ENCODE assay signal across 33 mouse cellular contexts in the genomic region with DNA sequence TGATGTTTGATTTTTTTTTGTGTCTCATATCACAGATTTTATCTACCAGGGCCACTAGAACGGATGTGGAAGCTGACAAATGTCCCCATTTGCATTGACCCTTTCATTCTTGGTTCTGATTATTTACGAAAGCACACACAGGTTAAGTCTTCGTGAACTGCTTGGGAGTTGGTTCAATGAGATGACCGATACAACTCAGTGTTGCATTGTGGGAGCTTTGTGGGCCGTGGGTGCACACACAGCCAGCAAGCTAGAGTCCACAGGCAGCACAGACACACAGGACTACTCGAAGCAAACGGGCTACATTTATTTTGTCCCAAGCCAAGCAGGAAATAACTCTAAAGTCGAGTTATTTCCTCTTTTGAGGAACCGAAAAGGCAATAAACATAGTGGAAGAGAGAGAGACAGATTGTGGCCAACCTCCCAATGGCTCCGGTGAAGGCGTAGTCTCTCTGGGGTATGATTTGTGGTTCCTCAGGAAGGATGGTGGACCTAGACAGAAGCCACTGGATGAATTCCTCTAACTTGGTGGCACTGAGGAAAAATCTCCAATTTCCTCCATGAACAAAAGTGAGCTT. TPM values are rescaled to one million over a fixed set of nuclear protein-coding genes. Genes with fewer than 3 reads are reported as not detected.
A peak's percentile ranks its signal among the peaks of the same experiment; 100 is the strongest.
DNase-seq lines count a peak whose midpoint lies in the region; ATAC-seq and TF ChIP-seq lines count a peak whose summit lies in the region.
"Had no signal": no experiment of that assay in that cellular context is flagged by ENCODE, and none has a peak within 500 bp of the region (broad histone marks: within the 10 kb centered on the region; RNA-seq: fewer than 3 reads in every experiment).

No protein-coding gene starts in this region.

- no peak overlapping the region for H3K27ac ChIP-seq in kidney, embryonic 16.5 days (ENCODE audit: low read length)
- H3K27ac ChIP-seq in bone marrow macrophage, adult 2 months (ENCODE audit: insufficient read depth, low read depth, low read length), result peak overlapping the region; percentile 92
- H3K27ac ChIP-seq: embryonic facial prominence, embryonic 15.5 days; heart, adult 2 months; heart, embryonic 15.5 days; hindbrain, embryonic 14.5 days; left cerebral cortex, adult 2 months had no signal

- H3K9ac ChIP-seq in kidney, embryonic 16.5 days (replicated peaks; ENCODE audit: low read length), result no peak overlapping the region
- H3K9ac ChIP-seq: embryonic facial prominence, embryonic 15.5 days; heart, embryonic 15.5 days; hindbrain, embryonic 14.5 days had no signal

- H3K9me3 ChIP-seq in kidney, embryonic 16.5 days (ENCODE audit: low read length), result no peaks in the 10 kb centered on the region
- H3K9me3 ChIP-seq: embryonic facial prominence, embryonic 15.5 days; heart, embryonic 15.5 days had no signal

- no peaks in the 10 kb centered on the region for H3K4me1 ChIP-seq in kidney, embryonic 16.5 days (ENCODE audit: insufficient read depth, low read length)
- peaks cover 44% of the 10 kb centered on the region for H3K4me1 ChIP-seq in bone marrow macrophage, adult 2 months (ENCODE audit: control insufficient read depth, insufficient read depth, low read length)
- H3K4me1 ChIP-seq: embryonic facial prominence, embryonic 15.5 days; heart, embryonic 15.5 days had no signal

- TF ChIP-seq CTCF in bone marrow macrophage, adult 2 months (IDR thresholded peaks at IDR 0.05; ENCODE audit: low read depth, low read length), result no peak

- no peak for ATAC-seq in kidney, embryonic 16.5 days (ENCODE audit: low FRiP score, low TSS enrichment)
- peak; percentile 70 to 75 for ATAC-seq in hematopoietic stem cell, adult 5-6 weeks (replicated peaks in 1 of 2; ENCODE audit: insufficient read depth in 1 of 2, low FRiP score in 2 of 2, low TSS enrichment in 1 of 2, low read depth in 1 of 2, poor library complexity in 2 of 2, severe bottlenecking in 2 of 2)
- ATAC-seq in megakaryocyte, adult 5-6 weeks (ENCODE audit: poor library complexity, severe bottlenecking), result peak; percentile 61
- ATAC-seq: forebrain, embryonic 14.5 days; midbrain, embryonic 16.5 days had no signal

- no peak overlapping the region for H3K4me2 ChIP-seq in kidney, embryonic 16.5 days (replicated peaks; ENCODE audit: low read depth, low read length)
- H3K4me2 ChIP-seq: embryonic facial prominence, embryonic 15.5 days; heart, embryonic 15.5 days; hindbrain, embryonic 14.5 days had no signal

- no peak for TF ChIP-seq POLR2A in bone marrow macrophage, adult 2 months (IDR thresholded peaks at IDR 0.05; ENCODE audit: borderline replicate concordance, low read depth, low read length)

- intact Hi-C loops in left cerebral cortex, postnatal 4 days (cut with DNase I), result no loop called here

- no peaks in the 10 kb centered on the region for H3K27me3 ChIP-seq in kidney, embryonic 16.5 days (ENCODE audit: insufficient read depth, low read length)
- H3K27me3 ChIP-seq: embryonic facial prominence, embryonic 15.5 days; heart, embryonic 15.5 days had no signal

- DNase-seq in kidney, adult 9 months, result peak; percentile 36
- no peak for DNase-seq in thymus, postnatal 14 days
- DNase-seq in gastrocnemius, postnatal 4 days (ENCODE audit: low spot score in 2 of 2), result no peak
- no peak for DNase-seq in left cerebral cortex, postnatal 4 days
- DNase-seq: adrenal gland, postnatal 10 days; cerebellum, adult 9-10 months; gastrocnemius, postnatal 10 days; heart, adult 2 months; heart, postnatal 36 days; lung, postnatal 14 days; right cerebral cortex, adult 18-20 months; right cerebral cortex, postnatal 4 days had no signal

- WGBS in kidney, embryonic 16.5 days, result 50% methylated on average over 11 of the region's 11 CpGs

- no peaks in the 10 kb centered on the region for H3K36me3 ChIP-seq in kidney, embryonic 16.5 days (ENCODE audit: insufficient read depth, low read length)
- H3K36me3 ChIP-seq: embryonic facial prominence, embryonic 15.5 days; heart, embryonic 15.5 days had no signal

- no peak overlapping the region for H3K4me3 ChIP-seq in kidney, embryonic 16.5 days (ENCODE audit: low read length)
- H3K4me3 ChIP-seq in bone marrow macrophage, adult 2 months (ENCODE audit: insufficient read depth, low read length), result no peak overlapping the region
- H3K4me3 ChIP-seq: embryonic facial prominence, embryonic 15.5 days; heart, adult 2 months; heart, embryonic 15.5 days; left cerebral cortex, adult 2 months had no signal

RNA-seq across cellular contexts. Expression of a gene that starts 1.3 kb away (rescaled TPM):
- not detected in 2 replicates for polyA plus RNA-seq in kidney, embryonic 16.5 days (2015; fragmentation: Nextera tagmentation; extraction: Ambion mirVana)
- polyA plus RNA-seq in bone marrow macrophage, adult 2 months (2012; ENCODE audit: insufficient read depth, insufficient read length, missing spikeins), result not detected in 2 replicates
- total RNA-seq in hematopoietic stem cell, adult 5-6 weeks (2017), result not detected in 2 replicates
- not detected in 2 replicates for total RNA-seq in megakaryocyte, adult 5-6 weeks (2015)
- not detected in 2 replicates for total RNA-seq in megakaryocyte, adult 5-6 weeks (2017)
- total RNA-seq in gastrocnemius, postnatal 4 days (2021), result not detected
- total RNA-seq in left cerebral cortex, postnatal 4 days (2021), result not detected
- total RNA-seq: adrenal gland, postnatal 10 days; gastrocnemius, postnatal 10 days; heart, adult 2 months; heart, postnatal 36 days; layer of hippocampus, postnatal 10 days; left cerebral cortex, adult 2 months; liver, adult 2 months; megakaryocyte-erythroid progenitor cell, adult 5-6 weeks had no signal
- polyA plus RNA-seq: C2C12; embryonic facial prominence, embryonic 15.5 days; forebrain, embryonic 14.5 days; heart, embryonic 15.5 days; hindbrain, embryonic 14.5 days; intestine, embryonic 14.5 days; limb, embryonic 11.5 days; liver, adult 2 months; liver, embryonic 16.5 days; midbrain, embryonic 16.5 days; neural tube, embryonic 14.5 days; stomach, embryonic 16.5 days; thymus, postnatal 0 days; urinary bladder, adult 2 months had no signal
